Mouse (Mus musculus): ENCODE measurements around the gene Sf3a1.

DNA sequence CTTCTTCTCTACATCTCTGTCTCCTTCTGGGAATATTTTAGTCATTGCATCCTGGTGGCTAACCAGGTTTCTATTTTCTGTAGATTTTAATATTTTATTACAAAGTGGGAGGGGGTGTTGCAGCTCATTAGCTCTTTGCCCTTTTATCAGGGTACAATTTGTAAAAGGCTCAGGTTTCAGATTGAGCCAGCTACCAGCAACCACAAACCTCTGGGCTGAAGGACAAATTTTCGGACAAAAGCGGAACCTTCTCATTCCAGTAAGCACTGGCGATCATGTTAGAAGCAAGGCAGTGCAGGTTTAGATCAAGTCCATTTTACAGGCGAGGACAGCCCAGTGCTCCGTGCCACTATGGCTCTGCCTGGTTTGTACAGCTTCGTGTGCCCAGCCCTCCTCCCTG lies 25.8 kb upstream of the Sf3a1 start:
- TF ChIP-seq POLR2A (IDR thresholded peaks at IDR 0.05; ENCODE audit: control insufficient read depth, low read depth, low read length), result 0 out of 2 replicates have a peak, but pooled peaks have one; percentile 18
- TF ChIP-seq CTCF (IDR thresholded peaks at IDR 0.05; ENCODE audit: control insufficient read depth, insufficient read depth, insufficient replicate concordance, low read depth, low read length), result no peak

Data from testis, adult 2 months (tissue).